Mouse (Mus musculus): Measurements from ENCODE around the gene Cep41. TPM values are rescaled to one million over a fixed set of nuclear protein-coding genes. Genes with fewer than 3 reads are reported as not detected.
A peak's percentile ranks its signal among the peaks of the same experiment; 100 is the strongest.

Cep41 gene
- polyA plus RNA-seq, 1 experiment = 16.1 TPM

DNA sequence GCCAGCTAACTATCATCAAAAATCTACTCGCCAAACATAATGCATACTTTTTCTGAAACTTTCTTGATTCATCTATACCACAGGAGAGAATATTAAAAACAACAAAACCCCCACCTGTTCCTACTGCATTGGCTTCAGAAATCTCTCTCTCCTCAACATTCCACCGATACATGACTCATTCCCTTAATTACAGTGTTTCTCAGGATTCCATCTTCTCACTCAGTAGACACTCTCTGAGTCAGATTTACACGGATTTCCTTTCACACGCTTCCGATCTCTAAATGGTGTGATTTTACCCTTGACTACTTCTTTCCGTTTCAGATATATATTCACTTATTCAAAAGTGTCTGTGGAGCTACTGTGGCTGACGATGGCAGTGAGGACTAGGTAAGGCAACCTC lies 6.4 kb downstream of the Cep41 start:
- TF ChIP-seq CTCF (IDR thresholded peaks at IDR 0.05; ENCODE audit: borderline replicate concordance, extremely low read depth, insufficient read depth, insufficient read length) (no peak), POLR2A (IDR thresholded peaks at IDR 0.05; ENCODE audit: borderline replicate concordance, extremely low read depth, insufficient read depth, insufficient read length, poor library complexity, severe bottlenecking) (no peak)
- no peak for DNase-seq (ENCODE audit: low read depth)

GRCm38 (mm10) chr6:30684570-30684969 lies 9.0 kb downstream of the Cep41 start:
- no peak for TF ChIP-seq CTCF (IDR thresholded peaks at IDR 0.05; ENCODE audit: borderline replicate concordance, extremely low read depth, insufficient read depth, insufficient read length)
- TF ChIP-seq POLR2A (IDR thresholded peaks at IDR 0.05; ENCODE audit: borderline replicate concordance, extremely low read depth, insufficient read depth, insufficient read length, poor library complexity, severe bottlenecking) = no peak

DNA sequence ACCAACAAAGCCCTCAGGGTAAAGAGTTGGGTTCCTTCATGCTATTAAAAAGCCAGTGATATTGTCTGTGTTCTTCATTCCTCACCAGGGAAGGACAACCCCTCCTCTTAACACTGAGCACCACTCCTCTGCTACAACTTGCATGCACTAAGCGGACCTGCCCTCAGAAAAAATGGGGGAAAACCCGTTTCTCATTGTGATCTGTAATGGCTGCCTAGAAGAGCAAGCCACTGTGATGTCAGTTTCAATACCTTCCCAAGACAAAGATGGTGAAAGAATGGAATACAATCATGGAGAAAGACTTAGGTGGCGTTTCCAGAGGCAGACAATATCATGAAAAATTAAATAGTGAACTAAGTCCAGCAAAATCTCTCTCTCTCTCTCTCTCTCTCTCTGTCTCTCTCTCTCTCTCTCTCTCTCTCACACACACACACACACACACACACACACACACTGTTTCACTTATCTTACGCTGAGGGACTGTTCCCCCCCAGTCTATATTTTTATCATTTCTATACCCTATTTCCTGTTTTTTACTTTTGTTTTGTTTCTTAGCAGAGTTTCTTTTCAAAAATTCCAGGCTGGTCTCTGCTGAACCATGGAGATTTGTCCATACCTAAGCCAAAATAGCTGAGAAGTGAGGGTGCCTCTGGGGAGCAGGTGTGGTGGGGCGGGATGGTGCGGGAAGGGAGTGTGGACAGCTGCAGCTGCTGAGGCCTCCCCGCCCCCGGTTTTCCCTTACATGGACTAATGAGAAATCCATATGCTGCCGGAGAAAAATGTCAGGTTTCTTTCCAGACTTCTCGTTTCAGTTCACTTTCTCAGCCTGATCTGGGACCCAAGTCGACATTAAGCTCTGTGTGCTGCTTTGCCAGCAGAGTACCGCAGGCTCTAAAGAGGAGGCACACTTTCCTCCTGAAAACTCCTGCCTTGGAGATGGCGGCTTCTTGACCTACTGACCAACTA lies 11.3 kb downstream of the Cep41 start:
- TF ChIP-seq POLR2A (IDR thresholded peaks at IDR 0.05; ENCODE audit: borderline replicate concordance, extremely low read depth, insufficient read depth, insufficient read length, poor library complexity, severe bottlenecking) = no peak
- no peak for TF ChIP-seq CTCF (IDR thresholded peaks at IDR 0.05; ENCODE audit: borderline replicate concordance, extremely low read depth, insufficient read depth, insufficient read length)
- DNase-seq (ENCODE audit: low read depth) = no peak

More at GRCm38 (mm10) chr6:30684570-30684969, 9.0 kb downstream of the Cep41 start:
- DNase-seq (ENCODE audit: low read depth) = no peak

GRCm38 (mm10) chr6:30680442-30680841 lies 13.1 kb downstream of the Cep41 start:
- DNase-seq (ENCODE audit: low read depth) = no peak
- no peak for TF ChIP-seq POLR2A (IDR thresholded peaks at IDR 0.05; ENCODE audit: borderline replicate concordance, extremely low read depth, insufficient read depth, insufficient read length, poor library complexity, severe bottlenecking)
- TF ChIP-seq CTCF (IDR thresholded peaks at IDR 0.05; ENCODE audit: borderline replicate concordance, extremely low read depth, insufficient read depth, insufficient read length) = no peak

DNA sequence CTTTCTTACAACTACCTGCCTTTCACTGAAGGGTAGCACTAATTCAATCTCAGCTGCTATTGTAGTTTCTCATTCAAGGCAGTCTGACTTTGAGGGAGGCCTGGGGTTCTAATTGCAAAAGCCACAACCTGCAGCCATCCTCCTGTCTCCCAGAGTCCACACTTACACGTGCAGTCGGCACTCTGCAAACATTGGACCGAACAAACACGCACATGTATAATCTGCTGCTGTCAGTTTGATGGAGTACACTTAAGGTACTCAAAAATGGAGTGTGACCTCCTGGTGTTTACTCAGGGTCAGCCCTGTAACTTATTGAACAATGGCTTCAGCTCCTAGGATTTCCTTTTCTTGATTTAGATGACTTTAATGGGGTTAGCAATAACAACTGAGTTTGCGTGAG lies 14.0 kb downstream of the Cep41 start:
- no peak for TF ChIP-seq CTCF (IDR thresholded peaks at IDR 0.05; ENCODE audit: borderline replicate concordance, extremely low read depth, insufficient read depth, insufficient read length)
- TF ChIP-seq POLR2A (IDR thresholded peaks at IDR 0.05; ENCODE audit: borderline replicate concordance, extremely low read depth, insufficient read depth, insufficient read length, poor library complexity, severe bottlenecking) = no peak
- no peak for DNase-seq (ENCODE audit: low read depth)

DNA sequence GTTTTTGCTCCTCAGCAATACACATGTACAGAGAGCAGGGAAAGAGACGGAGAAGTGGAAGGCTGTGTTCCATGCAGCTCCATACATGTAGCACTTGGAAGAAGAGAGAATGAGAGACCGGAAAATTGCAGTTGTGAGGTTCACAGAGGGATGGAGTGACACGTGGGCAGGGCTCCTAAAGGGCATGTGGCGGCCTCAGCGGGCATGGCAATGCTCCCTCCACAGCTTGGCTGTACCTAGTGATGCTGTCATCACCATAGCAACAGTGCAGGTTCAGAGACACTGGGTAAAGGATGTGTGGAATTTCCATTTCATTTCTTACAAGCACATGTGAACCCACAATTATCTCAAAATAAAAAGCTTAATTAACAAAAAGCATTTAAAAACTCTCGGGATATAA lies 15.1 kb downstream of the Cep41 start:
- TF ChIP-seq POLR2A (IDR thresholded peaks at IDR 0.05; ENCODE audit: borderline replicate concordance, extremely low read depth, insufficient read depth, insufficient read length, poor library complexity, severe bottlenecking) (no peak), CTCF (IDR thresholded peaks at IDR 0.05; ENCODE audit: borderline replicate concordance, extremely low read depth, insufficient read depth, insufficient read length) (no peak)
- peak; percentile 86 for DNase-seq (ENCODE audit: low read depth)

GRCm38 (mm10) chr6:30677591-30677990 lies 16.0 kb downstream of the Cep41 start:
- TF ChIP-seq POLR2A (IDR thresholded peaks at IDR 0.05; ENCODE audit: borderline replicate concordance, extremely low read depth, insufficient read depth, insufficient read length, poor library complexity, severe bottlenecking) (no peak), CTCF (IDR thresholded peaks at IDR 0.05; ENCODE audit: borderline replicate concordance, extremely low read depth, insufficient read depth, insufficient read length) (no peak)
- no peak for DNase-seq (ENCODE audit: low read depth)

- DNase-seq (ENCODE audit: low read depth) = no peak
- TF ChIP-seq CTCF (IDR thresholded peaks at IDR 0.05; ENCODE audit: borderline replicate concordance, extremely low read depth, insufficient read depth, insufficient read length) (no peak), POLR2A (IDR thresholded peaks at IDR 0.05; ENCODE audit: borderline replicate concordance, extremely low read depth, insufficient read depth, insufficient read length, poor library complexity, severe bottlenecking) (no peak)
These were observed 17.0 kb downstream of the Cep41 start for GRCm38 (mm10) chr6:30676506-30676905.

DNA sequence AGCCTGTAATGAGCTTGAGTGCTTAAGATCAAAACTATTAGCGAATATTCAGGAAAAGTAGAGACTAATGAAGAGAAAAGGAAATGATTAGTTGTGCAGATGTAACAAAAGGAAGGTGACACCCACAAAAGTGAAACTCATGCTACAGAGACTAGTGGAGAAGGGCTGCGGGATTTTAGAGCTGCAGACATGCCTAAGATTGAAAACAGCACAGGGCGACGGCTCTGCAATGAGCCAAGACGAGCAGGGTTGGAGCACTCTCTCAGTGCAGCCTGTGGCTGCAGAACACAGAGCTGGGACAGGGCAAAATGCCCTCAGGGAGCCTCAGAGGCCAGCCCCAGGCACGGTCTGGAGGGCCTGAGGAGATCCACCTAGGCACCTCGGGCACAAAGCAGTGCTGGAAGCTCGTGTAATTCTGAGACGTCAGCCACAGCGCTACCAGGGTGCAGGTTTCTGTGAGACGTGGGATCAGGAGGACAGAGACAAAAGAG lies 18.2 kb downstream of the Cep41 start:
- peak; percentile 75 for DNase-seq (ENCODE audit: low read depth)
- no peak for TF ChIP-seq POLR2A (IDR thresholded peaks at IDR 0.05; ENCODE audit: borderline replicate concordance, extremely low read depth, insufficient read depth, insufficient read length, poor library complexity, severe bottlenecking)
- TF ChIP-seq CTCF (IDR thresholded peaks at IDR 0.05; ENCODE audit: borderline replicate concordance, extremely low read depth, insufficient read depth, insufficient read length) = no peak

DNA sequence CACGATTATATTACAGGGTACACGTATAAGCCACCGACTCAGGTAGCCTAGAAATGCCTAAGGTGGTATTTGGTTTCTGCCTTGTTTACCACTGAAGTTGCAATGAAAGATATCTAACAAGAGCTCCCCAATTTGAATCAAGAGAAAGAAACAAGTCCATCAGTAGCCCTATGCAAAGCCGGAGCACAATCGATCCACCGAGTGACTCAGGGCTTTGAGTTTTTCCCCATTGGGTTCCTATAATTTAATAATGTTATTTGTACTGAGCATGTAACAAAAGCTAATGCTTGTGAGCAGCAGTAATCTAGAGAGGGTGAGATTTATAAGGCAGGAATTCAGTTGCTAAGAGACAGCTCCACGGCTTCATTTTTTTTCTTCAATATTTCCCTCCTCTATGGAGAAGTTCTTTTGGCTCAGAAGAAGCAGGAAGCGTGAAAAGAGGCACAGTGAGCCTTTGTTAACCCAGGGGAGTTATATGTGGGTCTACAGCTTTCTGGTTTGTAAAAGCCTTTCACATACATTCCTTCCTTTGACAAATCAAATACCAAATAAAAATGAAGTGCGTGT lies 18.8 kb downstream of the Cep41 start:
- DNase-seq (ENCODE audit: low read depth) = peak; percentile 84
- TF ChIP-seq CTCF (IDR thresholded peaks at IDR 0.05; ENCODE audit: borderline replicate concordance, extremely low read depth, insufficient read depth, insufficient read length) = no peak
- TF ChIP-seq POLR2A (IDR thresholded peaks at IDR 0.05; ENCODE audit: borderline replicate concordance, extremely low read depth, insufficient read depth, insufficient read length, poor library complexity, severe bottlenecking) = no peak

DNA sequence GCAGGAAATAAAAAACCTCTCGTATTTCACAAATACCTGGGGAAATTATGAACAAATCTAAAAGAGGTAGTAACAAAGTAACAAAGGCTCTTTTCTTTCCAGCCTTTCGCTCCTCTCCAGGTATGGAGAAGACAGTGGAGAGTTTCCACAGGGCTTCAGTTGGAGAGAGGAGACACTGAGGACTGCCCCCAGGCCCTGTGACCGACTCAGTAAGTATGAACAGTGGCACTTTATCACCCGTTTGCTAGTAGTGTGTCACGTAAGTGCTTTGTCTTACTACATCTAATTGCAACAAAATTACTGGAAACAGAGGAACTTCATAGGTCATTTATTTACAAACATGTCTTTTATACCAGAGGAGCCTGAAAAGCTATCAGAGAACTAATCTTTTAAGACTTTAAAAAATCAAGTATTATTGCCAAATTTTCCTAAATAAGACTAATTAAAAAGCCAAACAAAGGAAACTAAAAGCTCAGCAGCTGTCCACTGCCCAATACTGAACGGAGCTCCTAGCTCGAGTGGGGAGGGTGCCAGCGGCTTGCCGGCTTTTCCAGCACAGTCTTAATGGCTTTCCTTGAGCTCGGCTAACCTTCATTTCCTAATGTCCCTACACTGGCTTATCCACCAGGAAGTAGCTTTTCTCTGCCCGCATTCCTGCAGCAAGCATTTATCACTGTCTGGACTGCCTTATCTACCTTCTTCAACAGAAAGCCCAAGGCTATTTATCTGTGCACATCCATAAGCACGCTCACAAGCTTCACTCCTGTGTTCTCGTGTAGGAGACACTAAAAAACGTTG lies 19.6 kb downstream of the Cep41 start:
- TF ChIP-seq CTCF (IDR thresholded peaks at IDR 0.05; ENCODE audit: borderline replicate concordance, extremely low read depth, insufficient read depth, insufficient read length) (no peak), POLR2A (IDR thresholded peaks at IDR 0.05; ENCODE audit: borderline replicate concordance, extremely low read depth, insufficient read depth, insufficient read length, poor library complexity, severe bottlenecking) (no peak)
- DNase-seq (ENCODE audit: low read depth) = peak; percentile 88
